Mouse (Mus musculus) adrenal gland, adult 2 months (tissue): ENCODE results near the gene Prkcd. TPM values are rescaled to one million over a fixed set of nuclear protein-coding genes. Genes with fewer than 3 reads are reported as not detected.

Experiments used
- DNase-seq: peaks from one replicate; pipeline ENCODE4 v3.0.0; 2021
- polyA plus RNA-seq: library from polyadenylated mRNA; depleted of rRNA; stranded (reverse); fragments of >200 nt; gene quantifications from 2 replicates; pipeline ENCODE4 v1.2.3, GENCODE M21; 2012
- total RNA-seq, 2 experiments: library from RNA; stranded (reverse); gene quantifications; 2 replicates each; pipeline ENCODE4 v1.2.3; 2021

Gene Prkcd
- total and polyA plus RNA-seq, 3 experiments = 83.4 to 407 (median 367) TPM

DNA sequence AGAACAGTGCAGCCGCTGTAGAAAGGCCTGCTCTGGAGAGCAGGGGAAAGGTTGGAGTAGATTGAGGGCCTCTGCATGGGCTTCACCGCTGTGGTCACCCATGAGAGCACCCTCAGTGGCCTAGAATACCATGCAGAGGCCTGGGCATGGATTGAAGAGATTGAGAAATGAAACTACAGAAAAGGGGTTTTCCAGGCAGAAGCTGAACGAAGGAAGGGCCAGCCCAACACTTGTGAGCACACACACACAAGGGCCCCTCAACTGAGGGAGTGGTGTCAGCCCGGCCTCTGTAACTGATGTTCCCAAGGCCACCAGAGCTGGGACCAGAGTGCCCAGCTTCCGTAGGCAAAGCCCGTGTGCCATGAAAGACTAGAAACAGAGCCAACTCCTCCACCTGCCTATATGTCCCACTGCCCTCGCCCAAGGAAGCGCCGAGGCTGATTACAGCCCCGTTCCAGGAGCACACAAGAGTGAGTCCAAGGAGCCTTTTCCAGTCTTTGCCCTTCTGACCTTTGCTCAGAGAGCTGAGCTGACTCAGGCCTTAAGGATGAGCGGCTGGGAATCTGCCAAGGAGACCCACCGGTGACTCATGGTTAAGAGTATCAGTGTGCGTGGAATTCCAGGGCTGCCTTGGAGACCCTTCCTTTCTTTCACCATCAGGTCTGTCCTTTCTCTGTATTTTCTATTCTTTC lies 9.4 kb upstream of the Prkcd start:
- DNase-seq = peak; percentile 86

DNA sequence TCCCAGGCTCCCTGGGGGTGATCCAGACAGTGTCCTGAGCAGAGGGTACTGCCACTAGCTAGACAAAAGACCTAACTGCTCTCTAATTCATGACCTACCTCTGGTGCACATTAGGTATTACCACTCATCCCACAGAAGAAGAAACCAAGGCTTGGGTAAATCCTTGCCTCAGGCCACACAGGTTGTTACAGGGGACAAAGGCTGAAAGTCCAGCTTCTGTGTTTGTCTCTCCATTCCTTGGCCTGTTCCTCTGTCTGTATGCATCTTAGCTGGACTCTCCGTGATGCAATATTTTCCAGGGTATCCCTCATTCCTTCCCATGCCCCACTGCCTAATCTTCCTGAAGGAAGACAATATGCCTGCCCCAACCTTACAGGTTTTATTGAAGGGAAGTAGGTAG lies 8.4 kb upstream of the Prkcd start:
- no peak for DNase-seq

GRCm38 (mm10) chr14:30633708-30634107 lies 7.7 kb upstream of the Prkcd start:
- DNase-seq = no peak

DNA sequence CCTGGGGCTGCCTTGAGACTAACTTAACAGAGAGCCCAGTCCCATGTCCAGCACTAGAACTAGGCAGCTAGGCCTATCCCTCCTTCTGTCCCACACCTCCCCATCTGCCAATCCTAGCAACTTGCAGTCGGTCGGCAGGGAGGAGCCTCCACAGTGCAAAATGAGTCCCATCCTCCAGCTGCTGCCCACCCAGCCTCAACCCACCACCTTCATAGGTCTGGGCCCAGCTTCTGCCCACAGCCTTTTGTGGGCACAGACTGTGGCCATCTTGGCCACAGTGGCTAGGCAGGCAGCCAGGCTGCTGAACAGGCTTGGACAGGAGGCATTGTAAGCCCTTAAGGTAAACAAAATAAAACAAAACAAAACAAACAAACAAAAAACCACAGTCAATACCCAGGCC lies 5.8 kb upstream of the Prkcd start:
- DNase-seq = no peak

DNA sequence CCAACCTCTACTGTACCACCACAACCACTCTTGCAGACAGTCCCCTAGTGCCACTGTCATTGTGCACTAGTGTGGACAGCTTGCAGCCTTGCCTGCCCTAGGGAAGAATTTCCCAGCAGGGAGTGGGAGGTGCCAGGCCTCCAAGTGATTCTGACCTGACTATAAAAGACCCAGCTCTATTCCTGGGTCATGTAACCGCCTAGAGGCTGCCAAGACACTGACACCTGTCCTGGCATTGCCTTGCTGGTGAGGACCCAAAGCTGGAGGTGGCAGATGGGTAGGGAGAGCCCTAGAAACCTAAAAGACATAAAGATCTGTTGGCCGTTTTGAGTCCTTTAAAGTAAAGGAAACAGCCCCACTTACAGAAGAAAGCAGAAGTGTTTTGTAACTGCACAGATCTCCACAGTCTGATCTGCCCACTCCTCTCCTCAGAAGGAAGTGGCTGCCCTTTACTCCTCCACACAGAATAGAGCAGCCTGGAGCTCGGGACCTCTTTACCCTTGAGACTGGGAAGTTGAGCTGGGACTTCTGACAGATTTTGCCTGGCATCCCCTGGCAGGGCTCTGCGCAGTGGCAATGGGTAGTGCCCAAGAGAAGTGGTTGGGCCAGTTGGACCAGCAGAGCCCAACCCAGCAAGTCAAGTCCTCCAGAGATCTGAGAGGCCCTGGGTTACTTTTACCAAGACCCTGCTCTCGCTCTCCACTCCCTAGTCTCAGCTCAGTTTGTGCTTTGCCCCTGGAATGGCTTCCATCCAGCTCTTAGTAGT lies 5.0 kb upstream of the Prkcd start:
- no peak for DNase-seq

DNA sequence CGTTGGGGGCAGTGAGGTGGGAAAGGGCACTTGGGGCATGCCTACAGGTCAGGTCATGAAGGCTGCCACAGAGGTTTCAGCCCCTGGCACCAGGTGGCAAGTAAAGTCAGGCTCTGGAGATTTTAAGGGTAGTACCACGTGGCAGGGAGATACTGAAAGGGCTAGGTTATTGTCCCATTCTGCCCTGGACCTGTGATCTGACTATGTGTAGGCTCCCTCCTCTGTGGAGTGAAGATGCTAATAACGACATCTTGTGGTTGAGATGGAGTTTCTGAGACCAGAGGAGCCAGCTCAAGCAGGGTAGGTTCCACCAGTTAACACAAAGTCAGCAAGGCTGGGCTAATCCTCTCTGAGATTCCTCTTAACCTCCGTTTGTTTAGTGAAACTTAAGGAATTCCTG lies 3.8 kb upstream of the Prkcd start:
- DNase-seq = no peak

- no peak for DNase-seq
These were observed 2.2 kb upstream of the Prkcd start for GRCm38 (mm10) chr14:30628235-30628634.

DNA sequence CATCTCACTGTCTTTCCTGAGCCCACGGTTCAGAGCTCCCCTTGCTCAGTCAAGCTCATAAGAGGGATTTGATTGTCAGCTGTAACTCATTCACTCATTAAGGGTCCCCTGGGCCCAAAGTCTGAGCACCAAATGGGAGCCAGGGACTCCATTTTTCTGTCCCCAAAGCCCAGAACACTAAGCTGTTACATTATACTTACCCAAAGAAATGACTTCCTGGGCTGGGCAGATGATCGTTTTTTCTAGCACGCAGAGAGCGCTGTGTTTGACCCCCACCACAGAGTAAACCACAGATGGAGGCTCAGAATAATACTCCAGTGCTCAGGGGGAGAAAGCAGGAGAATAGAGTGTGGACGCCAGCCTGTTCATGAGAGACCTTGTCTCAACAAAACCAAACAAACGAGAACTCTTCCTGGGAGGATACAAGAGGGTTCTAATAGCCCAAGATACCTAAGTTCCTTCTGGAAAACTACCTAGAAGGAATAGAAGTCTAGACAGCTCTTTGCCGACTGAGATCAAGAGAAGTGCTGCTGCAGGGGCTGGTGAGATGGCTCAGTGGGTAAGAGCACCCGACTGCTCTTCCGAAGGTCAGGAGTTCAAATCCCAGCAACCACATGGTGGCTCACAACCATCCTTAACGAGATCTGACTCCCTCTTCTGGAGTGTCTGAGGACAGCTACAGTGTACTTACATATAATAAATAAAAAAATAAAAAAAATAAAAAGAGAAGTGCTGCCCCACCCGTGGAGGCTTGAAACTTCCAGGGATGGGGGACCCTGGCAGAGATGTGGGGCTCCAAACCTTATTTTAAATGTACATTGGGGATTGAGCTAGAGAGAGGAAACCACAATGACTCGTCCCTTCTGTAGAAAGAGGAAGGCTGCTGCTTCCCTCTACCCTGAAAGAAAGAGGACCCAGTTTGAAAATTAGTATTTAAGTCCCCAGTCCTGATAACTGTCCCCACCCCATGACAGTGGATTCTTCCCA lies 1.0 kb upstream of the Prkcd start:
- DNase-seq = no peak

- DNase-seq = peak; percentile 84
These were observed 741 bp downstream of the Prkcd start for GRCm38 (mm10) chr14:30625131-30625807.

DNA sequence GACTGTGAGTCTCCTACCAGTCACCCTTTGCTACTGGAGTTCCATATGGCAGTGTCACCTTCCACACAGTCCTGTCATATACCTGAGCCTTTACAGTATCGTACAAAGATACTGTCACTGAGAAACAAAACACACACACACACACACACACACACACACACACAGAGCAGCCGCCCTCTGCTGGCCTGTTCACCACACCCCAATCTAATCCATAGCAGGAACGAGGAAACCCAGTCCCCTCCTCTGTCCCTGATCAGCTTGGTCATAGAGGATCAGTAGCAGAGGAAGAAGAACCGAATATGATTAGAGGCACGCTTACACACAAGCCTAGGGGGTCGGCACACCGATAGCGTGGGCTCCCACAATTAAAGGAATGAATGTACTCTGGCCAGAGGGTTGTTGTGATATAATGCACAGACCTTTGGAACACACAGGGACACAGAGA lies 1.7 kb downstream of the Prkcd start:
- DNase-seq = peak; percentile 44

DNA sequence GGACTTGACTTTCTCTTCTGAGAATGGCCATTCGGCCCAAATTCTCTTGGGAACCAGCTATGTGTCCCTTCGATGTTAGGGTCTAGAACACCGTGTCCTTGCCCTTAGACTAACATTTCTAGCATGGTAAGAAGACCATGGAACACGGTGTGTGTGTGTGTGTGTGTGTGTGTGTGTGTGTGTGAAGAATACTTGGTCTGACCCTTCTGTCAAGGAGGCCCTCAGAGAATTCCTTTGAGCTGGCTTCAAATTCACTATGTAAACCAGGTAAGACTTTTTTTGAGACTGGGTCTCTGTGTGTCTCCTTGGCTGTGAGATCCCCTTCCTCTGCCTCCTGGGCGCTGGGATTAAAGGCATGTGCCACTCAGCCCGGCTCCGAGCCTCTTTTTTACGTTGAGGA lies 3.5 kb downstream of the Prkcd start:
- no peak for DNase-seq

DNA sequence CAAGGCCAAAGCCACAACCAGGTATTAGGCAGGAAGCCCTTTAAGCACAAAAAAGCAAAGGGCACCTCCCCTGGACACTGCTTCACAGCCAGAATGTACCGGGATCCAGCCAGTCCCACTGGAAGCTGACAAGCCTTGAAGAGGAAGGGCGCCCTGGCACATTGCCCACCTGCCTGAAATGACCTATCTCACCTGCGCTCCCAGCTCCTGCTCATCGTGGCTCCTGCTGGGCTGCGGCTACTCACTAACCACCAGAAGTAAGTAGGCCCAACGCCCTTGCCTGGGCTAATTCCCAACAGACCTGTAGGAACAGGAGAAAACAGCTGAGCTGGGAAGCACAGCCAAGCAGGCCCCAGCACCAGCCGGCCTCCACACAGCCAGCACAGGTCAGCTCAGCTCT lies 3.9 kb downstream of the Prkcd start:
- peak; percentile 40 for DNase-seq

DNA sequence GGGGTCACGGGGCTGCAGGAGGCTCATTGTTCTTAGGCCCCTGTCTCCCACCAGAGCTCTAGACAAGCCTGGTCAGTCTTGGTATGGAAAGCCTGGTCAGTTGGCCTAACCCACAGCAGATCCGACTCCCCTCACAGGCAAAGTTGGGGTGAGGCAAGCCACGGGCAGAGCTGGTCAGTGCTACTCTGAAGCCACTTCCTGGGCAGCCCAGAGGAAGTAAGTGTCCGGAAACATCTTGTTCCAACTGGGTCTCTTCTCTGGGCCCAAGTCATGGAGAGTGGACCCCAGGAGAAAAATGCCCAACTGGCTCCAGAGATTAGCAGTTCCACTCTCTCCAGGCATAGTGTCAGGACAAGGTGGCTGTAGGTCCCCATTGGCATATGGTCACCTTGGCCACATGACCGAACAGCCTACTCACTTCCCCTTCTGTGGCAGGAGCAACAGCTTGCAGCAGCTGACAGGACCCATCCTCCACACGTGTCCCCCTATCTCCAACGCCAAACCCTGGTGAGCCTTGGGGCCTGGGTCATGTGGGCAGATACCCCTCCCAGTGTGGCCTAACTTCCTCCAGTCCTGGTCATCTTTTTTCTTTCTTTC lies 5.9 kb downstream of the Prkcd start:
- DNase-seq = no peak

DNA sequence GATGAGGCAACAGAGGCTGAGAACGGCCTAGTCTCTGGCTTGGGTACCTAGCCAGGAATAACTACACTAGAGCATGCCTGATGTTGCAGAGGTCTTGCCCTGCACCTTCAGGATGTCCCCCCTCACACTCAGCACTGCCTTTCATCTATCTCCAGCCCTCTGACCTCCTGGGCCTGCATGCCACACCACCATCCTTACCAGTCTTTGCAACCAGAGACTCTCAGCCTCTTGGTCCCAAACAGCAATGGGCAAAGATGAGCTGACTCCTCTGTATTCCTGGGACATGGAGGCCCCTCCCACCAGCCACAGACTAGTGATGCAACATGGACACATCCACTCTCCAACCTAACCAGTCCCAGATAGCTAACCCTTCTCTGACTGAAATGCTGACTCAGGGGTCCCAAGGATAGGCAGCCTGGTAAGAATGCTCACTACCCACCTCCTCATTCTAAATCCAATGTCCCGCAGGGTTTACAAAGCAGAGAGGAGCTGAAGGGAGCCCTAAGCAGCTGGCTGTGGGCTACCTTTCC lies 7.2 kb downstream of the Prkcd start:
- peak; percentile 55 for DNase-seq

DNA sequence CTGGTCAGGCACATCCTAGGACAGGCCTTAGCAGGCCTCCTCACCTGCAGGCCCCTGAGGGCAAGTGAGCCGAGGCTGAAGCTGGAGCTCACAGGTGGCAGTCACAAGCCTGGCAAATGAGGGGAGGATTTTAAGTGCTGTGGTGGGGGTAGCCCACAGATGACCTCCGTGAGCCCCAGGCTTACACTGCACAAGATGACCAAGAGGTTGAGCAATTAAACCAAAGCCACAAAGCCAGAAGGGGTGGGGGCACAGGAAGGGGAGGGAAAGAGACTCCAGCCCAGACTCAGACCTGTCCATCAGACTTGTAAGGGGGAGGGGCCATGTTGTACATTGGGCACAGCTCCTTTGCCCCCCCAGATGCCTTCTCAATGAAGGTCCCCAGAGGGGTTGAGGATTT lies 9.3 kb downstream of the Prkcd start:
- DNase-seq = peak; percentile 56

DNA sequence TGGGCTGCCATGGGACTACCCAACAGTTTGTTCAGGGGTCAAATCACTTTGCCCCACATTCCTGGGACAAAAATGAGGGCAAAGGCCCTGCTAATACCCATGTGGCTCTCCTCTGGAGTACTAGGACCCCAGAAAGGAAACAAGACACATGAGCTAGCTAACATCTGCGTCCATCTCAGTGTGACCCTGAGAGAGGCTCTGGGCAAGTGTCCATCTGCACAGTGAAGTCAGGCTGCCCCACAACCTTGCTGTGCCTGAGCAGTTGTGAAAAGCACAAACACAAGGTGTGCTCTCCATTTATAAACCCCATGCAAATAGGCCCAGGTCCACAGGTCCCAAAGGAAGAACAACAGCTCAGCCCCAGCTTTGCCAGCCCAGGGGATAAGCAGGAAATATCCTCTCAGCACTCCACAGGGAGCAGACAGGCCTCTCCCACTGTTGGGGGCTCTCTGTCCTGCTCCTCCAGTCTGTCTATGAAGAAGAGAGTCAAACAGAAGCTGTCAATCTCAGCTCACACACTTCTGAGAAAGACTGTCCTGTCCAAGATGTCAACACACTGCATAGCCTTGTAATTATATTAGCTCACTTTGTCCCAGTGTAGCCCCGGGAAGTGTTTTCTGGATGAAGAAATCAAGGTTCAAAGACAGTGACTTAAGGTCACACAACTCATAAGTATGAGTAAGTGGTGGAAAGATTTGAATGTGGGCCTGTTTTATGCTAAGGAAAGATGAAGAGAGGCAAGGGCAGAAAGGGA lies 12.9 kb downstream of the Prkcd start:
- peak; percentile 70 for DNase-seq

- peak; percentile 87 for DNase-seq
These were observed 13.5 kb downstream of the Prkcd start for GRCm38 (mm10) chr14:30612523-30612922.

GRCm38 (mm10) chr14:30610940-30611339 lies 15.1 kb downstream of the Prkcd start:
- no peak for DNase-seq

- DNase-seq = no peak
These were observed 15.7 kb downstream of the Prkcd start for GRCm38 (mm10) chr14:30610304-30610703.

GRCm38 (mm10) chr14:30609499-30609898 lies 16.5 kb downstream of the Prkcd start:
- DNase-seq = no peak
